Mouse (Mus musculus) cerebellum, adult 11-12 months (tissue): Measurements from ENCODE around the gene Chst12.

Experiments used
- DNase-seq: peaks from one replicate; pipeline ENCODE4 v3.0.0; 2022

Chst12 gene

GRCm38 (mm10) chr5:140572611-140573010 is 67.3 kb downstream of the Chst12 start:
- DNase-seq: no peak
